Mouse (Mus musculus): ENCODE results near the gene Tspan2. TPM values are rescaled to one million over a fixed set of nuclear protein-coding genes. Genes with fewer than 3 reads are reported as not detected.
A peak's percentile ranks its signal among the peaks of the same experiment; 100 is the strongest.

Gene Tspan2
- polyA plus RNA-seq (2017; shearing (Covaris generic)): 1 to 10 TPM in 1 of 2 experiments, under 1 TPM in 1; 0.70 to 1.3 TPM

DNA sequence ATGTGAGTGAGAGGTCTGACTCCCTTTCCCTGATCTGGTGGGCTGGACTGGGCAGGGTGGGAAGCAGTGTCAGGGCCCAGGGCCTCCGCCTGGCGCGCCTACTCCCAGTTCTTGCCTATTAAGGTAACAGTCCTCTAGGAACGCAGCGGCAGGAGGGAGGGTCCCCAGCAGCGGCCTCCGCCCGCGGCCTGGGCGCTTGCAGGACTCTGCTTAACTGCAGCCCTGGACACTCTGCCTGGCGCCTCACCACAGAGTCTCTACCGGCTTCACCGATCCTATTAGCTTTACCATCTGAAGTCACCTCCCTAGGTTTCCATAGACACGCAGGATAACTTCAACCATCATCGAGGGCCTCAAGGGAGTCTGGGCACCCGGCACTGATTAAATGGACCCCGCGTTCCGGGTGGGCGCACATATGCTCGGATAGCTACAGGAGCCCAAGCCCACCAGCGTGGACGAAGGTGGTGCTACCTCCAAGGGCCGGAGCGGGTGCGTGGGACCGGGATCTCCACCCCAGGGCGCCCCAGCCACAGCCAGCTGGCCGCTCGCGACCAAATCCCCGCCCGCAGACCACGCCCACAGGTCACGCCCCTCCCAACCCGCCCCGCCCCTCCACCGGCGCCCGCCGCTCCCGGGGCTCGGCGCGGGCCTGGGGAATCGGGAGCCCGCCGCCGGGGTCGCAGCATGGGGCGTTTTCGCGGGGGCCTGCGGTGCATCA, at the start of gene Tspan2:
TSS of gene Tspan2 (plus strand) at position 217 of the 718 bp plus-strand sequence.
- peak; percentile 45 for ATAC-seq

DNA sequence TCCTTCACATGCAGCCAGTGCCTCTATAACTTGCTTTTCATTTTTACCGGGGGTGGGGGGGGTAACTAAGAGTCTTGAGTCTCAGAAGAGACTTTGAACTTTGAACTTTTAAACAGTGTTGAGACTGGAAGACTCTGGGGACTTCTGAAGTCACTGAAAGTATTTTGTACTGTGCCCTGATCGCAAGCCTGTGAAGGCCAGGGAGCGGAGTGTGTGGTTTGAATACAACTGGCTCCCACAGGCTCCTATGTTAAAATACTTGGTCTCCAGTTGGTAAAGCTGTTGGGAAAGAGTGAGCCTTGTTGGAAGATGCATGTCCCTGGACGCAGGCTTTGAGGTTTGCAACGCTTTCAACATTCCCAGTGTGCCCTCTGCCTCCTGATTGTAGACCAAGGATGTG, 47.5 kb upstream of the Tspan2 start:
- no peak for ATAC-seq

DNA sequence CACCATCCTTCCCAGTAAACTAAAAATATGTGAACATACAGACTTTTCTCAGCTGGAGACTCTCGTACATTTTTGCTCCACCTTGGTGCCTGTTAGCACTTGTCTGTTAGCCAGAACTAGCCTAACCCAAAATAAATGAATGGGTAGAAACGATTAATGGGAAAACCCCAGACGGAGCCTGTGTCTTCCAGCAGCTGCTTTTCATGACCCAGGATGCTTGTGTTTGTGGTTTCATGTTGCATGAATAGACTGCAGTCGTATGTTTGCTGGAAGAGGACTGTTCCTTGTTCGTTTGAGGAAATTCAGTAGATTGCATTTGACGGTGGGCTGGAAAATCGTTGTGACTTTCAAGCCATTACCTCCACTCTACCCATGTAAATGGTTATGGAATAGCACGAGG, 46.5 kb upstream of the Tspan2 start:
- ATAC-seq: no peak

DNA sequence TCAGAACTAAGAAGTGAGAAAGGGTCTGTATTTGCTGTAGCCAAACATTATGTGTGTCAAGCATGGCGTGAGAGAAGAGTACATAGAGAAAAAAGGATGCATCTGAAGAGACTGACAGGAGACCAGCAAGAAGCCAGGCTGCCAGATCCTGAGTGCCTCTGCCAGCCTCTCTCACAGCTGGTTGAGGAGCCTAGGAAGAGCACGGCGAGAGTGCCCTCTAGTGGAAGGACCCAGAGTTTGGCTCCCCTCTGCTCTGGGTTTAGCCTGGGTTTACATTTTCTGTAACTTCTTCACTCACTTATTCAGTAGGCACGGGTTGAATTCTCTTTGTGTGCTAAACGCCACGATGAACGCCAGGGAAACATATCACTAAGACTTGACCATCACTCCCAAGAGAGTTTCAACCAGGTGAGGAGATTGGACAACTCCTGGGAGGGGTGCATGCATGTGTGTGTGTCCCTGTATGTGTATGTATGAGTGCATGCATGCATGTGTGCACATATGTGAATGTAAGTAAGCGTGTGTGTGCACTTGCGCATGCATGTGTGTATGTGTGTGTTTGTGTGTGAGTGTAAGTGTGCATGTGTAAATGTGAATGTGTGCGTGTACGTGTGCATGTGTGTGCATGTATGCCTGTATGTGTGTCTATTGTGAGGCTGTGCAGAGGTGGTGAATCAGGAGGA, 42.4 kb upstream of the Tspan2 start:
- no peak for ATAC-seq

DNA sequence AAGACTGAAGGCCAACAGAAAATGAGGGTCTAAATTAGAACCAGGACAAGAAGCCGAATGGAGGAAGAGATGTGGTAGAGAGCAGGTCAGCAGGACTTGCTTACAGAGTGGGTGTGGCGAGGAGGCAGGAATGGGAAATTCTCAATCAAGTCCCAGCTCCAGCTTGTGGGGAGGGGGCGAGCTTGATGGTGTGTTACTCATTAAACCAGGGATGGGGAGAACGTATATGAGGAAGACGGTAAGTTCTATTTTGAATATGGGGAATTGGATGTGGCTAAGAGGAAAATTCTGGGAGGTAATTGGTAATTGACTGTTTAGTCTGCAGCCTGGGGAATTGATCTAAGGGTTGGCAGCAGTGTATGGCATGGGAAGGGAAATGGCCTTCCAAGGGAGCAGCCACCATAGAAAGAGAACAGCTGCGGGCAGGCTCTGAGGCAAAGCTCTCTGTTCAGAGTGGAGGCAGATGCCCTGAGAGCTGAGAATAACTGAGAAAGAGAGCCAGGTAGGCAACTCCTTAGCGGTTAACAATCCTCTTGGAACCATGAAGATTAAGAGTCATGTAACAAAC, 41.5 kb upstream of the Tspan2 start:
- ATAC-seq: no peak

DNA sequence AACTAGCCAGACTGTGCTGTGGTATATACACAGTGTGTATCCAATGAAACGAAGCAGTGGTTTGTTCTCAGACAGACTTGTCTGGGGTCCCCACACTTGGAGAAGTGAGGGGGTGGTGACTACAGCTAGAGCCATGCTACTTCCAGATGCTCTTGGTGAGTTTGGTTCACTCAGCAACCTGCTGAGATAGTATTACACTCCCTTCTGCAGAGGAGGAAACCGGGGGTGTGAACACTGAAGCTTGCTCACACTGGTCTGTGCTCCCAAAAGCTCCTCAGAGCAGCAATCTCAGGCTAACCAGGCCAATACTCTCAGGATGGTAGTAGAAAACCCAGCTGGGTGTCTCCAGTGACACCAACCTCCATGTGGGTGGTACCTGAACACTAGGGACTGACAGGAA, 36.2 kb upstream of the Tspan2 start:
- no peak for ATAC-seq

DNA sequence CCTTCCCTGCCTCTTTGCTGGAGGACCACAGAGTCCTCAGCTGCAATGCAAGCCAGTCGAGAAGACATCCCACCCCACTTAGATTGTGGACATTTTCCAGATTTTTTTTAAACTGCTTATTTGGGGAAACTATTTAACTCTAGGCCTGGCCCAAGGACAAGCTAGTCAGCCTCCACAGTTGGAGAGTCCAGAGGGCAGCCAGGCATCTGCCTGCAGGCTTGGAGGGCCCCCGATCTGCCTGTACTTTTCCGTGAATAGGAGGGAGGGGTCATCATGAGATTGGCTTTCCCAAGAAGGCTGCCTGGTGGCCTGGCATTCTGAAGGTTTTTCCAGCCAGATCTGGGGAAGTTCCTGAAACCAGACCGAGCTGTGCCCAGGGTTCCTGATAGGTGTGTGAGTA, 33.0 kb upstream of the Tspan2 start:
- ATAC-seq: no peak

DNA sequence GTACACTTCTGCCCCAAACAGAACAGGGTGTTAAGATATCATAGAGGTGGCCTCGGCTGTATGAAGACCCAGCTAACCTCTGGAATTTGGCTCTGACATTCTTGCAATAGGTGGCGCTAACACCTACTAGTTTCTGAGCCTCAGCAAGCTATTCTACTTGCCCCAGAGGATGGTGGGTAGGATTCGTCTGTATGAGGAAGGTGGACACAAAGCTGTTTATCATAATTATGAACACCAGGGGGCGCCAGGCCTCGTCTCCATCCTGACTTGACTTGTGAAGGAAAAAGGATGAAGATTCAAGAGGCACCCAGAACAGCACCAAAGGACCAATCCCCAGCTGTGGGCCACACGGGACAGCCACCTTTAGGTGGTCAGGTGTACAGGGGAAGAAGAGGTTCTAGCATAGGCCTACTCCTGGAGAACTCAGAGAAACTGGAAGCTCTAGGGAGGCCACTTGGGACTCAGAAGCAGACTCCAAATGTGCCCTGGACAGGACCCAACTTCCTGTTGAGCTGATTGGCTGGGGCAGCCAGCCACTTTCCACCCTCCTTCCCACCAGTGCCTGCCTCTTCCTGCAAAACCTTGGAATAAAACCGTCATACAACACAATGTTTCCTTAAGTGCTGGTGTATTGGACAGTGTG, 32.3 kb upstream of the Tspan2 start:
- peak; percentile 93 for ATAC-seq

DNA sequence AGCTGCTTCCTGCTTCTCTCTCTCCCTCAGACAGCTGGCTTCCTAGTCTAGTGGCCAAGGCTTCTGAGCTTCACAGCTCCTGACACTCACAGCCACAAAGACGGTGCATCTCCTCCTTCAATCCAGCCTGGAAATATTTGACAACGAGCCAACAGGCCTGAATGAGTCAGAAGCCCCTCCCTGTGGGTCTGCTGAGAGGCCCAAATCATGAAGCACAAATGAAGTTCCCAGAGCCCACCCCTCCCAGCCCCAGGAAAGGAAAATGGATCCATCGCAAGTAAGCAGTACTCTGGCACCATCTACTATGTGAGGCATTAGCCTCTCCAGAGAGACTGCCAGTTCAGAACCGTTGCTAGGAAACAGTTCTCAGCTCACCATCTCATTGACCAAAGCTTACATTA, 30.3 kb upstream of the Tspan2 start:
- ATAC-seq: no peak

DNA sequence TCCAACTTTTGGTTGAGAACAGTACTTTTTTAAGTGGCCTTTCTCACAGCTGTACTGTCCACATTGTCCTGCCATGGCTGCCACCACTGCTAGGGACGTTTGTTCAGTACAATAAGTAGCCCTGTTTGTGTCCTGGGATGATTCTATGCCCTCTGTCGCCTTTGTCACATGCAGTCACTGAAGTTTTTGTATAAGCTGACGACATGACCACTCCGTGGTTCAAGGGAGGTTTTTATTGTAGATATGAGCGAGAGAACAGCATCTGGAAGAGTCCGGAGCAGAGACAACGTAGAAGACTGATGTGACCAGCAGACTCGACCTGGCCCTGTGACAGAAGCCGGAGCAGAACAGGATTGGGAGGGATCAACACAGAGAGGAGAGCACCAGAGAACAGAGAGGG, 25.7 kb upstream of the Tspan2 start:
- ATAC-seq: no peak

DNA sequence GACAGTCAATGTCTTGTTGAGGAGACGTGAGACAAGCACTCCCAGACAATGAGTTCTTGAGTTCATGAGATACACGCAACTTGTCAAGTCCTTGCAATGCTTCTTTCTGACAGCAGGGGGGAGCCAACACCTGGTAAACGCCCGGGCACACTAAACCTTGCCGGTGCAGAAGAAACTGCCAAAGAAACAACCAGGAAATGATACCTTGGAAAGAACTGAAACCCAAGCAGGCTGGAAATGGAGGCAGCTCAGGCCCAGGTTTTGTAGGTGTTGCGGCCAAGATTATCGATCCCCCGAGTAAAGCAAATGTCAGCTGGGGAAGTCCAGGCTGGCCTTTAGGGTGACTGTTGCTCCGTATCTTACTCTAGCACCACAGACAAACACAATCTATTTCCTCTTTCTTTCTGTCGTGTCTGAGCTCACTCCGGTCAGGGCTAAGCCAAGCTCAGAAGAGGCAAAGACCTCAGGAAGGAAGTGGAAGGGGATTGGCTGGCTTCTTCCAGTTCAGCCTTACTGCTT, 19.2 kb upstream of the Tspan2 start:
- peak; percentile 98 for ATAC-seq

DNA sequence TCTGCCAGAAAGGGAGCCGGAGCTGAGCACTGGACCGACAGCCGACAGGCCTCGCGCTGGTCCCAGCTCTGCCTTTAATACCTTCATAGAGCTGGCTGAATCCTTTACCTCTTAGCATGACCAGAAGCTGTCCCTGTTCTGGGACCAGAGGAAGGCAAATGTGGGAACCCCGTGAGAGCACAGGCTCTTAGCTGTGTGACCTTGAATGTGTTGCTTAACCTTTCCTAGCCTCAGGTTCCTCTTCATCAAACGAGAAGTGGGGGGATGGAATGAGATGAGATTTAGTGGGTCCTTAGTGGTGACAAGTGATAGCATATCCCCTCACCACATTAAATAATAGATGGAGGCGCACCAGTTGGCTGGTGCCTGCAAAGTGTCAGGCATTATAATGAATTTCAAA, 18.5 kb upstream of the Tspan2 start:
- ATAC-seq: no peak

DNA sequence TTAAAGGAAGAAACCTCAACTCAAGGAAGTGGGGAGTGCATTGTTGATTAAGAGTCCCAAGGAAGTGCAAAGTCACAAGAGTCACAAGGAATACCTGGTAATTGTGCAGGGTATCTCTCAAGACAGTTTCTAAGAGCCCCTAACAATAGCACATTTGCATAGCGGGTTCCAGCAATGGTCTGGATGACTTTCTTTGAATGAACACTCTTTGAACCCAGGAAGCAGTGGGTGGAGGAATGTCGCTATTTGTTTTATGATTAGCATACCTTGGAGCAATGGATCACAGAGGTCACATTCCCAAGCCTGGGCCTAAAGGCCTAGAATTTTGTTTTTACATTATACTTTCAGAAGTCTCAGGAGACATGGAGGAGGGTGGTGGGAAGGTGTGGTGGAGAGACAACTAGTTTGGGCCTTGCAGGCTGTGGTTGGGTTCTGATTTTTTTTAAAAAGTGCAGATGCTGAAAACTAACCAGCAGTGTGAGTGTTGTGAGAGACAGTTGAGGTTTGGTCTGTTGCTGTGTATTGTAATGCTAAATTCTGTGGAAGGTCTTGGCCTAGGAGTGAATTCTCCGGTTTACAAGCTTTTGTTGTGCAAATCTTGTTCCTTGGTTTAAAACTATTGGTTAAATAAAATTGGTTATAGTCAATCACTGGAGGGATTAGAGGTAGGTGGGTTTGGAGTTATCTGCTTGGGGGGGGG, 16.6 kb upstream of the Tspan2 start:
- no peak for ATAC-seq

DNA sequence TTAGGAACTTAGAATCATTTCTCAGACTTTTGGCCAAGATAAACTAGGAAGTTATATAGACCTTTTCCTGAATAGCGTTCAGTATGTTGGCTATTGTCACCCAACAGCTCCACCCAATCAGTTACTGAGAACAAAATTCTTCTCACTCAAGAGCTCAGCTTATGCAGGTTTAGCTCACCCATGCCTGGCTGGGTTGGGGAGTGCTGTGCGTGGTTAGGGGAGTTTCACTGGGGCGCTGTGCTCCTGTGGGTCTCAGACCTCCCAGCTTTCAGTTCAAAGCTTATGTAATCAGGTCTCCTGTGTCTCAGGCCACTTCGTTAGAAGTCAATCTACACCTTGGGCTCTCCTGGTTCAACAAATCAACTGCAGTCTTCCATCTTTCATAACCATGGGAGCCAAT, 11.2 kb upstream of the Tspan2 start:
- ATAC-seq: no peak

DNA sequence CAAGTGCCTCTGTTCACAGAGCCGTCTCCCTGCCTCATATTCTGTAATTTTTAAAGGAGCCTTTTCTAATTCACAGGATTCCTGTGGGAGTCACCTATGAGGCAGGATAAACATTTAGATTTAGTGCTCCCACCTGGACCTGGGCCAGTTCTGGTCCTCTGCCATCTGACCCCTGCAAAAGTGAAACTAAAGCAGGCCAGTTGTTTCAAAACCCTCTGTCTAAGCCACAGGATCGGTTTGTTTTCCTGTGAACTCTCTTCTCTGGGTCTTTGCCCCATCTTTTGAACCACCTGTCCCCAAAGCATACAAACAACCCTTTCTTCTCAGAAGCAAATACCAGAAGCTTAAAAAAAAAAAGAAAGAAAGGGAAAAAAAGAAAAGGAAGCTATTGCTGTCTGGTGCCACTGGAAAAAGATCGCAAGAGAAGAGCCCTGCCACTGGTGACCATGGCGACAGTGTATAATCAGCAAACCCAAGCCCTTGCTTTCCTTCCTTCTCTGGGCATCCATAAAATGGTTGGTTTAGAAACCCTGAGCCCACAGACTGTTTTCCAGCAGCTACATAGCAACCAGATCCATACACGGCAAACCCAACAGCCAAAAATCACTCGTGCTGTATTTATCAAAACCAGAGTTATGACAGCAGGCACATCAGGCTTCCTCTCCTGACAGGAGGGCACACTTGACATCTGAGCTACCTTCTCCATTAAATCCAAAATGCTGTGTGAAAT, 10.3 kb upstream of the Tspan2 start:
- ATAC-seq: peak; percentile 31

DNA sequence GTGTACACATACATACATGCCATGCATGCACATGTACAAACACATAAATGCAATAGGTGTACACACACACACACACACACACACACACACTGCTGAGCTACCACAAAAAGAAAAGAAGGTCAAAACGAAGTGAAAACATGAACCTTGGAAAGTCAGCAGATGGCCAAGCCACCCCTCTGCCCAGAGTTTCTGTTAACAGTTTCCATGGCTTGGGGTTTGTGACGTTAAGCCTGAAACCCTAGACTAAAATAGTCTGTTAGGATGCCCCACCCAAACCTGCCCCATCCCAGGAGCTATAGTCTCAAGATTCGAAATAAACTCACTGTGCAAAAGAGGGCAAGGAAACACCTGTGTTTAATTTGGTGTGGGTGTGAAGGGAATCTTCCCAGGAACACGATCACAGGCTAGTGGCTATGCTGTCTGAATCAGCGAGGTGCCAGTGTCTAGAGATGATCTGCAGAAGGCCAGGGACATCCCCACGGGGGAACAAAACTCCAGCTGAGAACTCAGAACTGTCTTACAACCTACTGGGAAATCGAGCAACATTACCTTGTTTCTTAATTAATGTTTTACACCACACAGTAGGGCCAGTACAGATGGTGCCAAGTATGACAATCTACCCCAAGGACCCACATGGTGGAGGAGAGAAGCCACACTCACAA, 9.4 kb upstream of the Tspan2 start:
- no peak for ATAC-seq

DNA sequence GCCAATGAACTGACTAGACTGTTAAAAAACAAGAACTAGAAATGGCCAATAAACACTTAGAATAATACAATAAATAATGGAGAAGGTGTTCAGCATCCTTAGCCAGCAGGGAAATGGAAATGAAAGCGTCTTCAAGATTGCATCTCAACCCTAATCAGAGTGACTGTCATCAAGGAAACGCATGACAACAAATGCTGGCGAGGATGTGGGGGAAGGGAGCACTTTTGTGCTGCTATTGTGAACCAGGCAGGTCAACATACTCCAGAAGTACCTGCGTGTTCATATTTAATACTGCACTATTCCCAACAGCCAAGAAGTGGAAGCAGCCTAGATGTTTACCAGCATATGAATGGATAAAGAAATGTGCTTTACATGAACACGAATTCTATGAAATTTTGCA, 4.9 kb upstream of the Tspan2 start:
- peak; percentile 25 for ATAC-seq

DNA sequence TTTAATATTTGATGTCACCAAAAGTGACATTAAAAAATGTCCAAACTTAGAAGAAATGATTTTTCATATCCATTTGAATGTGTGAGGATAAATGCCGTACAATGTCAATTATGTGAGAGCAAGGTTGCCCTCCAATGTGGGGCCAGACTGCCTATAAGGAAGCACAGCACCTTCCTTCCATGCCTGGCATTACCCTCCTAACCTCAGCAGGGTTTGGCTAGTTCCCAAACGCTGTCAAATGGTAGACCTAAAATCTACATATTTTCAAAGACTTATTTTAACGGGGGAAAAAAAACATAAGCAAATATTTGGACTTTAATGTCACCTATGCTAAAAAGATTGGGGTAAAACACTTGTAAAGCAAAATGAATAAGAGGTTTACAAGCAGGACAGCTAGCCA, 3.2 kb upstream of the Tspan2 start:
- no peak for ATAC-seq

DNA sequence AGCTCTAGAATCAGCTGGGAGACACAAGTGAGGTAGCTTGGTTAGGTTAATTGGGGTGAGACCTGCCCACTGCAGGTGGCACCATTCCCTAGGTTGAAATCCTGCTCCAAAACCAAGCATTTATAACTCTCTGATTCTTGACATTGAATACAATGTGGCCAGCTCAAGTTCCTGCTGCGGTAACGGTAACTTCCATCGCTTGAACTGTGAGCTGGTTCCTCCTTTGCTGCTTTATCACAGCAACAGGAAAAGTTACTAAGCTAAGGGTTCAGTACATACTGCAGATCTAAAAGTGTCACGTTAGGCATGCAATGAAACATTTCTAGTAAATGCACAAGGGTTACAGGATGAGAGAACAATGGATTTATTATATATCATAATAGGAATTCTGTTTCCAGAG, 1.7 kb upstream of the Tspan2 start:
- ATAC-seq: no peak

DNA sequence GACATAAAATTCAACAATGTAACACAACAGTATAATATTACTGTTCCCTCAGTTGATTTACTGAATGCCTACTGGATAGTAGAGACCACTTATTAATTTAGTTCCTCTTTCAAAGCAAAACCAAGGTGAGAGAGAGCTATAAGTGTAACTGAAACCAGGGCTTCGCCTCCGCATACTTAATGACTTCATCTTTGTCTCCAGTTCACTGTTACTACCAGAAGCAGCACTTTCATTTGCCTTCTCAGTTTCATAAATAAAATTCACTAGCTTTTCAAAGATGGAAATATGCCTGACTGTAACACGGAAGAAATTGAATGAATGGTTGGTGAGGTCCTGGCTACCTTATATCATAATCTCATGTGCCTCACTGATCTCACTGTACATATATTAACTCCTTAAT, 1.3 kb upstream of the Tspan2 start:
- ATAC-seq: peak; percentile 21

DNA sequence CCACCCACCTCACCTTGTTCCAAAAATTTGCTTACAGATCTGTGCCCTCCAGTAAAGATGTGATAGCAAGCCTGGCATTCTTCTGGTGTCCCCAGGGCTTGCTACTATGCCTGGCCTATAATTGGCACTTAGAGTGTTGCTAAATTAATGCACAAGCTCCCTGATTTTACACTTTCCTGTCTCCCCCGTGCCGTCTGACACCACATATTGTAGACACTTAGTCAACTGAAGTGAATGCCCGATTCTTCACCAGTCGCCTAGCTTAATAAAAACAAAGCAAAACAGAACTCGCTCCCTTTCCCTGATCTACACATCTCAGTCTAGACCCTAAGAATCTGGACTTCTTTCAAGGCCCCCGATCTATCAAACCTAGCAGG, 405 bp upstream of the Tspan2 start:
- ATAC-seq: no peak

All from CD4-positive, CD25-positive, alpha-beta regulatory T cell, adult 4 months (primary cell).